Mouse (Mus musculus): ENCODE measurements around the gene Ppp2r5e. TPM values are rescaled to one million over a fixed set of nuclear protein-coding genes. Genes with fewer than 3 reads are reported as not detected.

Ppp2r5e gene
- polyA plus RNA-seq, 1 experiment from 2014 or later: 10.1 TPM

DNA sequence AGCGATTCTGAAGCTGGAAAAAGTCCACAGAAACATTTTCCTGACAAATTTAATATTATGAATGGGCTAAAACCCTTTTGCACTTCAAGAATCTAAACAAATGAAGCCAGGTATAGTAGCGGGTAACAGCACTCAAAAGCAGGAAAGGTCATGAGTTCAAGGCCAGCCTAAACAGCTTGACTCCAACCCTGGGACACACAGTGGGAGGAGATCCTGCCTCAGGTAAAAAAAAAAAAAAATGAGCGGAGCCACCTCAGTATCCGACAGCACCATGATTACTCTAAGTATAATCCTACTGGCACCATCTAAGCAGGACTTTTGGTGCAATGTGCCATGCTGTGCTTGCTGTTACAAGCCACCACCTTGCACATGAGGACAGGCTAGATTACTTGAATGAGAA, 2.2 kb downstream of the Ppp2r5e start:
- no peaks in the 10 kb centered on the region for H3K27me3 ChIP-seq (ENCODE audit: insufficient read depth, low read length)
- ATAC-seq (ENCODE audit: low FRiP score, low TSS enrichment): no peak
- peaks cover 11% of the 10 kb centered on the region for H3K4me1 ChIP-seq (ENCODE audit: insufficient read depth, low read length)
- H3K4me3 ChIP-seq (ENCODE audit: low read length): peak overlapping the region; percentile 17; the same call in 1 of the 2 replicates
- H3K27ac ChIP-seq (ENCODE audit: low read length): no peak overlapping the region
- WGBS: 76% methylated on average over 4 of the region's 4 CpGs
- H3K36me3 ChIP-seq (ENCODE audit: insufficient read depth, low read length): peaks cover 20% of the 10 kb centered on the region
- no peaks in the 10 kb centered on the region for H3K9me3 ChIP-seq (ENCODE audit: low read length)
- no peak overlapping the region for H3K9ac ChIP-seq (replicated peaks; ENCODE audit: low read length)
- peak overlapping the region; percentile 64; the same call in 1 of the 2 replicates for H3K4me2 ChIP-seq (replicated peaks; ENCODE audit: low read depth, low read length)

DNA sequence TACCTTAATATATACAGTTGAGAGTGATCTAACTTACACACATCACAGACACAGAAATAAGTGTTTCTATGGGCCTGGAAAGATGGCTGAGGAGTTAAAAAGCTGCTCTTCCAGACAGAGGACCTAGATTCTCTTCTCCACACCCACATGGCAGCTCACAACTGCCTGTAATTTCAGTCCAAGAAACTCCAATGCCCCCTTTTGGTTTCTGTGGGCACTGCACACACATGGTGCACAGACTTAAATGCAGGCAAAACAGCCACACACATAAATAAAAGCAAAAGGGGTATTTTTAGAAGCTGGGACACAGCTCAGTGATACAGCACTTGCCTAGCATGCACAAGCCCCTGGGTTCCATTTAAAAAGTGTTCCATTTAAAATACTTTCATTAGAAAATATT, 8.5 kb downstream of the Ppp2r5e start:
- Histone ChIP-seq H3K27ac (ENCODE audit: low read length) (no peak overlapping the region), H3K4me2 (replicated peaks; ENCODE audit: low read depth, low read length) (no peak overlapping the region), H3K36me3 (ENCODE audit: insufficient read depth, low read length) (peaks cover 34% of the 10 kb centered on the region), H3K4me1 (ENCODE audit: insufficient read depth, low read length) (no peaks in the 10 kb centered on the region), H3K9me3 (ENCODE audit: low read length) (no peaks in the 10 kb centered on the region), H3K9ac (replicated peaks; ENCODE audit: low read length) (no peak overlapping the region), H3K27me3 (ENCODE audit: insufficient read depth, low read length) (no peaks in the 10 kb centered on the region), H3K4me3 (ENCODE audit: low read length) (no peak overlapping the region)
- ATAC-seq (ENCODE audit: low FRiP score, low TSS enrichment): no peak

DNA sequence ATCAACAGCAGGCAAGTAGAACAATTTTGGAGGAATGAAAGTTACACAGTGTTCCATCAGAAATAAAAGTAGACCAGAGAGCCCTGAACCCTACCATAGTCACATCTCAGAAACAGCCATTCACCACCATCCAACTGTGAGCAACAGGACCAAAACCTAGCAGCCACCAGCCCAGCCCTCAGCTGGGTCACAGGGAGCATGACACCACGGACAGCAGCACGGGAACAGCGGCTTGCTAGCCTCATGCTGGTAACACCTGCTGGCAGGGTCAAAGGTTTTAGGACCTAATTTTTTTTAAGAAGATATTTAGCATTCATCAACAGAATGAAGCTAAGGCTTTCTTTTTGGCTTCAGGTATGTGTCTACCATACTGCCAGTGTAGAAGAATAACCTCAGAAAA, 12.3 kb downstream of the Ppp2r5e start:
- H3K4me3 ChIP-seq (ENCODE audit: low read length): no peak overlapping the region
- WGBS: 68% methylated on average over 3 of the region's 3 CpGs
- ATAC-seq (ENCODE audit: low FRiP score, low TSS enrichment): no peak
- H3K27ac ChIP-seq (ENCODE audit: low read length): no peak overlapping the region
- H3K36me3 ChIP-seq (ENCODE audit: insufficient read depth, low read length): peaks cover 23% of the 10 kb centered on the region
- no peaks in the 10 kb centered on the region for H3K27me3 ChIP-seq (ENCODE audit: insufficient read depth, low read length)
- H3K9me3 ChIP-seq (ENCODE audit: low read length): no peaks in the 10 kb centered on the region
- H3K4me1 ChIP-seq (ENCODE audit: insufficient read depth, low read length): peaks cover 3% of the 10 kb centered on the region; the same call in 1 of the 2 replicates
- H3K9ac ChIP-seq (replicated peaks; ENCODE audit: low read length): no peak overlapping the region
- H3K4me2 ChIP-seq (replicated peaks; ENCODE audit: low read depth, low read length): no peak overlapping the region

DNA sequence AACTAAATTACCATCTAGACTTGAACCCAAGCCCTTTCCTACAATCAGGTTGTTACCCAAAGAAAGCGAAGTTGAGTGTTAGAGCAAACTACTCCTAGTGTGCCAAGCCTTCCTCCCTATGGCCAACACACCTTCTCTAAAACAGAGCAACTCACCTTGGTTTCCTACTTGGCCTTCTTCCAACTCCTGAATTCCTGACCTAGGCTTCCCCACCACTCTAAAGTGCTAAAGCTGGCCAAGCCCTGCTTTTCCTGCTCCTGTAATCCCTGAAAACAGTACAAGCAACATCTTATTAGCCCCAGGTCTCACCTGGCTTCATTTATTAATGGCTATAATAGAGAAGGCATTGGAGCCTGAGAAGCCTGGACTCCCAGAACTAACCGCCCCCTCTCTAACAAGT, 17.0 kb downstream of the Ppp2r5e start:
- ATAC-seq (ENCODE audit: low FRiP score, low TSS enrichment): no peak
- Histone ChIP-seq H3K27ac (ENCODE audit: low read length) (0 out of 2 replicates have a peak overlapping the region, but pooled peaks have one; percentile 10), H3K36me3 (ENCODE audit: insufficient read depth, low read length) (peaks cover 5% of the 10 kb centered on the region; the same call in 1 of the 2 replicates), H3K9ac (replicated peaks; ENCODE audit: low read length) (no peak overlapping the region), H3K9me3 (ENCODE audit: low read length) (no peaks in the 10 kb centered on the region), H3K27me3 (ENCODE audit: insufficient read depth, low read length) (no peaks in the 10 kb centered on the region), H3K4me2 (replicated peaks; ENCODE audit: low read depth, low read length) (no peak overlapping the region), H3K4me3 (ENCODE audit: low read length) (no peak overlapping the region), H3K4me1 (ENCODE audit: insufficient read depth, low read length) (peaks cover 3% of the 10 kb centered on the region)
- WGBS: 88% methylated on average over 2 of the region's 2 CpGs

DNA sequence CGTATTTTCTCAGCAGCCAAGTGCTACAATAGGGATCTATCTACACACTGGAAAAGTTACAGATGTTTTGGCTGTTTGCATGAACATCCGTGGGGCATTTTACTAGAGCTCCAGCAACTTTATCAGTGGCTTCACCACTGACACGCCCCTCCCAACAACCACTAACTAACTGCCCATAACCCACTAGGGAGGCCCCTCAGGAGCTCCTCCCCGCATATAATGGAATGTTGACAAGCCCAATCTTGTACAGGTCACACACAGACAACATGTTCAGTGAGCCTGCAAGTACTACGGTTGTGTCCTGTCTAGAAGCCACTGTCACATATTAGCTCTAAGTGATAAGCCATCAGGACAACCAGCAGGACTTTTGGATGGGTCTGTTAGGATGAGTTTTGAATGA, 18.8 kb downstream of the Ppp2r5e start:
- WGBS: 85% methylated on average over 5 of the region's 5 CpGs
- ATAC-seq (ENCODE audit: low FRiP score, low TSS enrichment): no peak
- peaks cover 5% of the 10 kb centered on the region; the same call in 1 of the 2 replicates for H3K36me3 ChIP-seq (ENCODE audit: insufficient read depth, low read length)
- no peak overlapping the region for H3K27ac ChIP-seq (ENCODE audit: low read length)
- H3K27me3 ChIP-seq (ENCODE audit: insufficient read depth, low read length): no peaks in the 10 kb centered on the region
- no peak overlapping the region for H3K9ac ChIP-seq (replicated peaks; ENCODE audit: low read length)
- no peak overlapping the region for H3K4me2 ChIP-seq (replicated peaks; ENCODE audit: low read depth, low read length)
- H3K4me3 ChIP-seq (ENCODE audit: low read length): no peak overlapping the region
- peaks cover 7% of the 10 kb centered on the region for H3K4me1 ChIP-seq (ENCODE audit: insufficient read depth, low read length)
- no peaks in the 10 kb centered on the region for H3K9me3 ChIP-seq (ENCODE audit: low read length)

DNA sequence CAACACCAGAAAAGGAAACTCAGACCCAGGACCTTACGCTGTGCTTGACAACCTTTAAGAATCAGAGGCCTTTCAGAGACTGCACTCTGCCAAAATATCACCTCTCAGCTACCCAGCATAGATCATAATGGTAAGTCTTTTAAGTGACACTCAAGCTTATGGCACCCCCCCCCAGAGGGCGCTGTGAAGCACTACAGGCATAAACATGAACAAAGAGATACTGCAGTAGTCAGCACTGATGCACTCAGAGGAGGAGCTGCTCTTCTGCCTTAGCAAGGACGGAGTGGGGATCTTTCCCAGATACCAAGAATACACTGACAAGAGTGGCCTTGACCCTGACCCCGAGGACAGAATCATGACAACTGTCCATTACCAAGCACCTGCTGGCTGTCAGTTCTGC, 23.8 kb downstream of the Ppp2r5e start:
- no peaks in the 10 kb centered on the region for H3K9me3 ChIP-seq (ENCODE audit: low read length)
- no peaks in the 10 kb centered on the region for H3K27me3 ChIP-seq (ENCODE audit: insufficient read depth, low read length)
- 73% methylated on average over 4 of the region's 4 CpGs for WGBS
- no peak overlapping the region for H3K4me2 ChIP-seq (replicated peaks; ENCODE audit: low read depth, low read length)
- peaks cover 14% of the 10 kb centered on the region; the same call in 1 of the 2 replicates for H3K4me1 ChIP-seq (ENCODE audit: insufficient read depth, low read length)
- no peak overlapping the region for H3K4me3 ChIP-seq (ENCODE audit: low read length)
- H3K9ac ChIP-seq (replicated peaks; ENCODE audit: low read length): no peak overlapping the region
- no peak for ATAC-seq (ENCODE audit: low FRiP score, low TSS enrichment)
- no peak overlapping the region for H3K27ac ChIP-seq (ENCODE audit: low read length)
- no peaks in the 10 kb centered on the region for H3K36me3 ChIP-seq (ENCODE audit: insufficient read depth, low read length)

DNA sequence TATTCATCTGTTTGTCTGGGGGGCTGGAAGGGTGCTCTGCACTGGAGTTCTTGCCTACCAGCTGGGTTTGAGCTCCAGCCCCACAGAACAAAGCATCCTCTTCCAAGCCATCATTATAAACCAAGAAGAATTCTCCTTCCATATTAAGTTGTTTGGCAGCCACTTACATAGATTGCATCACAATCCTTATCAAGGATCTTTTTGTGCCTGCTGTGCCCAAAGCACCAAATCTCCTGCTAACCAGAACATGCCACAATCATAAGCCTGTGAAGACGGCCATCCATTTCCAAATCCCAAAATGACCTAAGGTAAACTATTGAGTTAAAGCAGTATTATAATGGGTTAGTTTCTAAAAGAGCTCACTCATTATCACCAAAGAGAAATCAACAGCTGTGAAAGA, 25.9 kb downstream of the Ppp2r5e start:
- no peak for ATAC-seq (ENCODE audit: low FRiP score, low TSS enrichment)

DNA sequence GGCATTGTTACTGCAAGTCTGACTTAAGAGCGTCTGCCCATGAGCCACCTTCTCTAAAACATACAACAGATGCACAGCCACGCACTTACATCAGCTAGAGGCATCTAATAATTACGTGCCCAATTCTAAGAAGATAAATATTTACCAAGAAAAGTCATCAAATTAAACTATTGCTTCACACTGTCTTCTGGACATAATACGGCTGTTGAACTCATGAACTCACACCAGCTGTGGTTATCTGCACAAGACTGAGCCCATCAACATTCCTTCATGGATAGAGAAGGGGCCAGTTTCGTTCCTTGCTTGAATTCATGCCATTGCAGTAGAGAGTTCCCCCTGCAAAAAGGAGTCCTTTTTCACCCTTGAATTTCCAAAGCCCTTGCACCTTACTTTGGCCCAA, 28.3 kb downstream of the Ppp2r5e start:
- H3K9ac ChIP-seq (replicated peaks; ENCODE audit: low read length): no peak overlapping the region
- no peaks in the 10 kb centered on the region for H3K27me3 ChIP-seq (ENCODE audit: insufficient read depth, low read length)
- no peak overlapping the region for H3K4me3 ChIP-seq (ENCODE audit: low read length)
- whole genome bisulfite sequencing: 59% methylated on average over 5 of the region's 5 CpGs
- H3K27ac ChIP-seq (ENCODE audit: low read length): no peak overlapping the region
- H3K9me3 ChIP-seq (ENCODE audit: low read length): no peaks in the 10 kb centered on the region
- H3K4me2 ChIP-seq (replicated peaks; ENCODE audit: low read depth, low read length): no peak overlapping the region
- peaks cover 15% of the 10 kb centered on the region; the same call in 1 of the 2 replicates for H3K4me1 ChIP-seq (ENCODE audit: insufficient read depth, low read length)
- peaks cover 3% of the 10 kb centered on the region; the same call in 1 of the 2 replicates for H3K36me3 ChIP-seq (ENCODE audit: insufficient read depth, low read length)
- 0 out of 2 replicates have a peak, but pooled peaks have one; percentile 44 for ATAC-seq (ENCODE audit: low FRiP score, low TSS enrichment)

More for the DNA sequence above, 25.9 kb downstream of the Ppp2r5e start:
- no peak overlapping the region for H3K9ac ChIP-seq (replicated peaks; ENCODE audit: low read length)
- H3K4me2 ChIP-seq (replicated peaks; ENCODE audit: low read depth, low read length): no peak overlapping the region
- H3K9me3 ChIP-seq (ENCODE audit: low read length): no peaks in the 10 kb centered on the region
- no peak overlapping the region for H3K4me3 ChIP-seq (ENCODE audit: low read length)
- whole genome bisulfite sequencing: 80% methylated on average over 1 of the region's 1 CpGs
- H3K27me3 ChIP-seq (ENCODE audit: insufficient read depth, low read length): no peaks in the 10 kb centered on the region
- H3K27ac ChIP-seq (ENCODE audit: low read length): no peak overlapping the region
- peaks cover 14% of the 10 kb centered on the region; the same call in 1 of the 2 replicates for H3K4me1 ChIP-seq (ENCODE audit: insufficient read depth, low read length)
- H3K36me3 ChIP-seq (ENCODE audit: insufficient read depth, low read length): peaks cover 1% of the 10 kb centered on the region; the same call in 1 of the 2 replicates

DNA sequence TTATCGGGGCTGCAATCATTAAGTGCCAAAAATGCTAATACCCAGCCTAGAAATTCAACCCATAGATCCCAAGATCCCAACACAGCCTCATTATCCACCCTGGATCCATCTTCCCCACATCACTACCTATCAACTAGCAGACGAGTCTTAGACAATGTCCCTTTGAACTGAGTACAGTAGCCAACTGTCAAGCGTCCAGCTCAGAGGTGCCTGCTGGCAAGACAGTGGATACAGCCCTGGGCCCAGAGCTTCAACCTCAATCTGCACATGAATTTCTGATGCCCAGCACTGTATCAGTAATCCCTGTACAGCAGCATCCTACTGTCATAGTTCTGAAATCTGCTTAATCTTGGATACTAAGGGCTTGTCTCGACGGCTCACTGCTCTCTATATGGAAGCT, 30.3 kb downstream of the Ppp2r5e start:
- no peak overlapping the region for H3K27ac ChIP-seq (ENCODE audit: low read length)
- no peaks in the 10 kb centered on the region for H3K9me3 ChIP-seq (ENCODE audit: low read length)
- no peak overlapping the region for H3K4me2 ChIP-seq (replicated peaks; ENCODE audit: low read depth, low read length)
- no peaks in the 10 kb centered on the region for H3K27me3 ChIP-seq (ENCODE audit: insufficient read depth, low read length)
- peaks cover 12% of the 10 kb centered on the region; the same call in 1 of the 2 replicates for H3K4me1 ChIP-seq (ENCODE audit: insufficient read depth, low read length)
- no peak for ATAC-seq (ENCODE audit: low FRiP score, low TSS enrichment)
- no peak overlapping the region for H3K4me3 ChIP-seq (ENCODE audit: low read length)
- WGBS: 90% methylated on average over 5 of the region's 5 CpGs
- H3K36me3 ChIP-seq (ENCODE audit: insufficient read depth, low read length): peaks cover 3% of the 10 kb centered on the region; the same call in 1 of the 2 replicates
- H3K9ac ChIP-seq (replicated peaks; ENCODE audit: low read length): no peak overlapping the region

DNA sequence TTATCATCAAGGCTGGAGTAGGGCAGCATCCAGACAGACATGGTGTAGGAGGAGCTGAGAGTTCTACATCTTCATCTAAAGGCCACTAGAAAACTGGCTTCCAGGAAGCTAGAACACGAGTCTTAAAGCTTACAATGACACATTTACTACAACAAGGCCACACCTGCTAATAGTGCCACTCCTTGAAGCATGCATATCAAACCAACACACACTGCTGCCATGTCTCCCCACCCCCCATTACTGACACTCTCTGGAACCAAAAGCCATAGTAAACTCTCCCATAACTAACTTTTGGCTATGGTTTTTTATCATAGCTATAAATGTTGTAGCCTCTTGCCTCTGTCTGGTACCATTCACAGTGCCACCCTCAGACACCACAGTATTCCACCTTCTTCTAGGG, 31.5 kb downstream of the Ppp2r5e start:
- Histone ChIP-seq H3K4me3 (ENCODE audit: low read length) (no peak overlapping the region), H3K4me1 (ENCODE audit: insufficient read depth, low read length) (peaks cover 12% of the 10 kb centered on the region; the same call in 1 of the 2 replicates), H3K9me3 (ENCODE audit: low read length) (no peaks in the 10 kb centered on the region), H3K4me2 (replicated peaks; ENCODE audit: low read depth, low read length) (no peak overlapping the region), H3K9ac (replicated peaks; ENCODE audit: low read length) (no peak overlapping the region), H3K27me3 (ENCODE audit: insufficient read depth, low read length) (no peaks in the 10 kb centered on the region), H3K27ac (ENCODE audit: low read length) (no peak overlapping the region), H3K36me3 (ENCODE audit: insufficient read depth, low read length) (peaks cover 3% of the 10 kb centered on the region; the same call in 1 of the 2 replicates)
- no peak for ATAC-seq (ENCODE audit: low FRiP score, low TSS enrichment)
- WGBS: 53% methylated on average over 1 of the region's 1 CpGs
